Mouse (Mus musculus) midbrain, embryonic 15.5 days (tissue): ENCODE results near the gene Gm14124. TPM values are rescaled to one million over a fixed set of nuclear protein-coding genes. Genes with fewer than 3 reads are reported as not detected.

Experiments
- ATAC-seq: fragments of 200-750 bp; cut with Nextera tagmentation; replicated peaks from 2 replicates; pipeline ENCODE4 v1.8.0; 2017; ENCODE audit warnings: moderate TSS enrichment
- H3K27ac ChIP-seq: fragments of 300-500 bp; sonication (generic); 2 replicates; pipeline ENCODE4 v1.5.1; 2015; ENCODE audit warnings: mild to moderate bottlenecking, inconsistent platforms
- H3K27me3 ChIP-seq: fragments of 300-500 bp; sonication (generic); replicated peaks from 2 replicates; pipeline ENCODE4 v1.6.1; 2015; ENCODE audit warnings: inconsistent platforms
- H3K36me3 ChIP-seq: fragments of 300-500 bp; sonication (generic); replicated peaks from 2 replicates; pipeline ENCODE4 v1.6.1; 2015; ENCODE audit warnings: inconsistent platforms
- H3K4me1 ChIP-seq: fragments of 300-500 bp; sonication (generic); 2 replicates; pipeline ENCODE4 v1.6.1; 2015; ENCODE audit warnings: inconsistent platforms
- H3K4me2 ChIP-seq: fragments of 300-500 bp; sonication (generic); 2 replicates; pipeline ENCODE4 v1.6.1; 2015; ENCODE audit warnings: inconsistent platforms, mild to moderate bottlenecking, moderate library complexity
- H3K4me3 ChIP-seq: fragments of 300-500 bp; sonication (generic); 2 replicates; pipeline ENCODE4 v1.5.1; 2015; ENCODE audit warnings: mild to moderate bottlenecking, inconsistent platforms
- H3K9ac ChIP-seq: fragments of 300-500 bp; sonication (generic); 2 replicates; pipeline ENCODE4 v1.6.1; 2015; ENCODE audit warnings: mild to moderate bottlenecking, inconsistent platforms
- H3K9me3 ChIP-seq: fragments of 300-500 bp; sonication (generic); 2 replicates; pipeline ENCODE4 v1.6.1; 2016; ENCODE audit warnings: inconsistent platforms
- WGBS: fragments of 180-500 bp; shearing (Covaris S2); methylation state at CpG from one replicate; pipeline ENCODE4 v1.1.7; 2015; ENCODE audit warnings: mixed read lengths; 5-methylcytosine and 5-hydroxymethylcytosine counted together
- polyA plus RNA-seq: library from polyadenylated mRNA; unstranded; fragments of >200 nt; fragmentation: Nextera tagmentation; extraction: Ambion mirVana; gene quantifications from 2 replicates; pipeline ENCODE4 v1.2.1, GENCODE M21; 2015

Gene Gm14124
- polyA plus RNA-seq, 1 experiment from 2014 or later = not detected

DNA sequence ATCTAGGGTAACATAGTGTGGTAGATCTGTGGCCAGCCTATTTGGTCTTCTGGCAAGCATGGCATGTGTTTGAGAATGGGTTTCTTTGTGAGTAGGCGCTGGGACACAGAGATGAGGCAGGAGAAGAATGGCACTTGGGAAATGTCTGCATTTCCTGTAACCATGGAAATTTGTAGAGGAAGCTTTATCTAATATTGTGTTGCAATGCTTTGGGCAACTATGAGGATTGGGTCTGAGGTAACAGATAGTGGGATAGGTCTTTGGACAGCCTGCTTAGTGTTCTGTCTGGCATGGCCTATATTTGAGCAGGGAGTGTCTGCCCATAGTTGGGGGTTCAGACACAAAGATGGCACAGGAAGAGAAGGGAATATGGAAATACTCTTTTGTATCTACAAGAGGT is 61.7 kb downstream of the Gm14124 start:
- Histone ChIP-seq H3K4me3 (no peak overlapping the region), H3K4me2 (no peak overlapping the region), H3K27ac (no peak overlapping the region), H3K9ac (no peak overlapping the region), H3K27me3 (no peaks in the 10 kb centered on the region), H3K36me3 (peaks cover 24% of the 10 kb centered on the region), H3K4me1 (no peaks in the 10 kb centered on the region), H3K9me3 (peaks cover 33% of the 10 kb centered on the region)
- 100% methylated on average over 1 of the region's 1 CpGs for WGBS
- ATAC-seq = no peak

Other genes with a start within 250 kb of the Gm14124 start
- 10.6 and 12.6 TPM in 2 replicates for gene Zfp120, start 120.8 kb upstream of the Gm14124 start, polyA plus RNA-seq
- not detected in 2 replicates for gene Gm10770, start 77.8 kb upstream of the Gm14124 start, polyA plus RNA-seq
- not detected in 2 replicates for gene Gm14139, start 75.8 kb upstream of the Gm14124 start, polyA plus RNA-seq
- 9.9 and 11.9 TPM in 2 replicates for gene Zfp937, start 39.4 kb upstream of the Gm14124 start, polyA plus RNA-seq
- gene Gm21994, start 1.9 kb upstream of the Gm14124 start, polyA plus RNA-seq = 3.0 and 3.2 TPM in 2 replicates
- 0.75 and 1.3 TPM in 2 replicates for gene Gm10130, start 66.2 kb downstream of the Gm14124 start, polyA plus RNA-seq
- gene 3300002I08Rik, start 105.2 kb downstream of the Gm14124 start, polyA plus RNA-seq = 15.2 and 15.9 TPM in 2 replicates
- gene Zfp442, start 194.0 kb downstream of the Gm14124 start, polyA plus RNA-seq = 8.0 and 8.5 TPM in 2 replicates
- gene Zfp345, start 227.6 kb downstream of the Gm14124 start, polyA plus RNA-seq = 0.11 TPM in 1 of 2 replicates, not detected in the other